Mouse (Mus musculus) forebrain, embryonic 15.5 days (tissue): ENCODE measurements around the gene Itih5. TPM values are rescaled to one million over a fixed set of nuclear protein-coding genes. Genes with fewer than 3 reads are reported as not detected.
A peak's percentile ranks its signal among the peaks of the same experiment; 100 is the strongest.

Experiments
- ATAC-seq: fragments of 200-750 bp; cut with Nextera tagmentation; replicated peaks from 2 replicates; pipeline ENCODE4 v1.8.0; 2017; ENCODE audit warnings: mild to moderate bottlenecking, moderate TSS enrichment, moderate library complexity
- H3K27ac ChIP-seq: fragments of 300-500 bp; sonication (generic); replicated peaks from 2 replicates; pipeline ENCODE4 v1.5.1; 2015; ENCODE audit warnings: mild to moderate bottlenecking, inconsistent platforms
- H3K27me3 ChIP-seq: fragments of 300-500 bp; sonication (generic); 2 replicates; pipeline ENCODE4 v1.6.1; 2015; ENCODE audit warnings: inconsistent platforms
- H3K36me3 ChIP-seq: fragments of 300-500 bp; sonication (generic); 2 replicates; pipeline ENCODE4 v1.6.1; 2015; ENCODE audit warnings: mild to moderate bottlenecking, inconsistent platforms
- H3K4me1 ChIP-seq: fragments of 300-500 bp; sonication (generic); 2 replicates; pipeline ENCODE4 v1.6.1; 2015; ENCODE audit warnings: inconsistent platforms
- H3K4me2 ChIP-seq: fragments of 300-500 bp; sonication (generic); replicated peaks from 2 replicates; pipeline ENCODE4 v1.6.1; 2015; ENCODE audit warnings: mild to moderate bottlenecking, inconsistent platforms
- H3K4me3 ChIP-seq: fragments of 300-500 bp; sonication (generic); 2 replicates; pipeline ENCODE4 v1.5.1; 2015; ENCODE audit warnings: mild to moderate bottlenecking, inconsistent platforms
- H3K9ac ChIP-seq: fragments of 300-500 bp; sonication (generic); replicated peaks from 2 replicates; pipeline ENCODE4 v1.6.1; 2015; ENCODE audit warnings: mild to moderate bottlenecking, inconsistent platforms
- H3K9me3 ChIP-seq: fragments of 300-500 bp; sonication (generic); 2 replicates; pipeline ENCODE4 v1.6.1; 2016; ENCODE audit warnings: inconsistent platforms
- WGBS: fragments of 180-500 bp; shearing (Covaris S2); methylation state at CpG from one replicate; pipeline ENCODE4 v1.1.7; 2015; ENCODE audit warnings: mixed read lengths; 5-methylcytosine and 5-hydroxymethylcytosine counted together
- polyA plus RNA-seq: library from polyadenylated mRNA; unstranded; fragments of >200 nt; fragmentation: Nextera tagmentation; extraction: Ambion mirVana; gene quantifications from 2 replicates; pipeline ENCODE4 v1.2.1, GENCODE M21; 2015

Itih5 gene
- polyA plus RNA-seq, 1 experiment from 2014 or later, result 3.3 TPM

DNA sequence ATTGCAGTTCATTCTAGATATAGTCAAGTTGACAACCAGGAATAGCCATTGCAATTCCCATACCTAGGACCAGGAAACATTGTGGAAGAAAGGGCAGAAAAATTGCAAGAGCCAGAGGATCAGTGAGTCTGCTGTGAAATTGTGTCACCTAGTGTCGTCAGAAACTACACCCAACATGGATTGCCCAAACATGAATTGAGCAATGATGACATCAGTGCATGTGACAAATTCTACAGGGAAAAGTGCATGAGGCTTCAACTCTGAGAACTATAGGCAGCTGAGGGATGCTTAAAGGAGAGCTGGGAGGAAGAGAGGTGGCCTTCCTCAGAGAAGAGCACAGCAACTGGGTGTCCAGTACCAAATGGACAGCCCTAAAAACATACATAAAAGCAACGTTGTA lies 16.1 kb upstream of the Itih5 start:
- no peak overlapping the region for H3K4me3 ChIP-seq
- H3K27ac ChIP-seq, result no peak overlapping the region
- H3K27me3 ChIP-seq, result no peaks in the 10 kb centered on the region
- H3K36me3 ChIP-seq, result no peaks in the 10 kb centered on the region
- no peak for ATAC-seq
- H3K4me2 ChIP-seq, result no peak overlapping the region
- H3K9me3 ChIP-seq, result no peaks in the 10 kb centered on the region
- H3K9ac ChIP-seq, result no peak overlapping the region
- no peaks in the 10 kb centered on the region for H3K4me1 ChIP-seq
- 88% methylated on average over 2 of the region's 2 CpGs for WGBS

DNA sequence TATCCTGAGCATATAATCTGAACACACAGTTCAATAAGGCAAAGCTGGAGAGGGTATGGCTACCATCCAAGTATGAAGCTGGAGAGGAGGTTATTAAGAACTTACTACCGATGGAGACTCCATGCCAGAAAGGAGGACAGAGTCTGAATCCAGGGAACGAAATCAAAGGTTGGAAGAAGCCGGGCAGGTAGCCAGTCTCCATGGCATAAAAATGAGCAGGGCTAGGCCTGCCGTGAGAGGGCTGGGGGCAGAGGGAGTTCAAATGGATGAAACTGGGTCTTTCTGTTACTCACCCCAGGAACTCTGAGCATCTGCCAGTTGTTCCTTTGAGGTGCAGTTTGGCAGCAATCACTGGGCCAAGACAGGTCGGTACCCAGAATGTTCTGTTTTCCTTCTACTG lies 12.9 kb upstream of the Itih5 start:
- 71% methylated on average over 5 of the region's 5 CpGs for WGBS
- Histone ChIP-seq H3K9me3 (no peaks in the 10 kb centered on the region), H3K27me3 (no peaks in the 10 kb centered on the region)

GRCm38 (mm10) chr2:10142472-10143454 lies 10.6 kb upstream of the Itih5 start:
- ATAC-seq, result peak; percentile 78
- Histone ChIP-seq H3K9me3 (no peaks in the 10 kb centered on the region), H3K27ac (no peak overlapping the region), H3K4me2 (no peak overlapping the region), H3K9ac (no peak overlapping the region), H3K36me3 (no peaks in the 10 kb centered on the region), H3K4me1 (no peaks in the 10 kb centered on the region), H3K4me3 (no peak overlapping the region), H3K27me3 (no peaks in the 10 kb centered on the region)
- WGBS, result 38% methylated on average over 8 of the region's 8 CpGs

More for the DNA sequence above, 12.9 kb upstream of the Itih5 start:
- Histone ChIP-seq H3K4me3 (no peak overlapping the region), H3K4me2 (no peak overlapping the region), H3K4me1 (no peaks in the 10 kb centered on the region), H3K27ac (no peak overlapping the region), H3K36me3 (no peaks in the 10 kb centered on the region), H3K9ac (no peak overlapping the region)
- no peak for ATAC-seq

- H3K27me3 ChIP-seq, result no peaks in the 10 kb centered on the region
- H3K36me3 ChIP-seq, result no peaks in the 10 kb centered on the region
- no peaks in the 10 kb centered on the region for H3K4me1 ChIP-seq
- 86% methylated on average over 6 of the region's 6 CpGs for WGBS
- H3K9me3 ChIP-seq, result no peaks in the 10 kb centered on the region
- ATAC-seq, result no peak
- H3K9ac ChIP-seq, result no peak overlapping the region
- no peak overlapping the region for H3K27ac ChIP-seq
- no peak overlapping the region for H3K4me2 ChIP-seq
- H3K4me3 ChIP-seq, result no peak overlapping the region
Observed at GRCm38 (mm10) chr2:10145514-10145913, 7.9 kb upstream of the Itih5 start.

DNA sequence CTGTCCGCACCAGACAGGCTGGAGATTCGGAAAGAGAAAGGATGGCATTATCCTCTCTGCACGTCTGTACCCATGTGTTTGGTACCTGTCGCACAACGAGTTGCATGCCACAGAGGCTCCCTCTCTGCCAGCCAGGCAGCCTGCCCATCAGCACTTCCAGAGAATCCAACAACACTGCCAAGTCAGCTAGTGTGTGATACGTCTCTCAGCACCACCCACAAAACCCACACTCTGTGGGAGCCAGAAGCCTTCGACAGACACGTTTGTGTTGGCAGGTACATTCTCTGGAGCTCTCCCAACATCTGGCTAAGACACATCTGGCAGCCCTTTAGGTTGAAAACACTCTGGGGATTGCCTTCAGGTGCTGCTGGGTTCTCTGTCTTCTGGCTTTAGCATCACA lies 6.2 kb upstream of the Itih5 start:
- H3K27me3 ChIP-seq, result no peaks in the 10 kb centered on the region
- no peaks in the 10 kb centered on the region for H3K36me3 ChIP-seq
- no peaks in the 10 kb centered on the region for H3K4me1 ChIP-seq
- no peak overlapping the region for H3K9ac ChIP-seq
- no peak overlapping the region for H3K27ac ChIP-seq
- ATAC-seq, result no peak
- WGBS, result 66% methylated on average over 8 of the region's 8 CpGs
- H3K4me2 ChIP-seq, result no peak overlapping the region
- H3K4me3 ChIP-seq, result no peak overlapping the region
- H3K9me3 ChIP-seq, result no peaks in the 10 kb centered on the region

DNA sequence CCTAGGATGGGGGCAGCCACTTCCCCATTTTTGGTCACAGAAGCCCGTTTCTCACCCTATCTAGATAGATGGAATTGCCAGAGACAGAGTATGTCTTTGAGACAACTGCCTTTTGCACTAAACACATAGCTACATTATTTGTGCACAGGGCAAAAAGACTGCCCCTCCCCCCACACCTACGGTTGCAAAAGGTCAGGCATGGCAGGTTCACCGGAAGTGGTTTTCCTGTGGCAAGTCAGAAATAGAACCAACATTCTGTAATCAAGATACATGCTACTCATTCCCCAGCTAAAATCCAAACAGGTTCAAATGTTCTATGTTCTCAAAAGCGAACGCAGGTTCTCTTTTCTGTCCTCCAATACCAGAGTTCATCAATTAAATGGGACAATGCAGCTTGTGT lies 781 bp upstream of the Itih5 start:
- WGBS, result 89% methylated on average over 5 of the region's 5 CpGs
- no peak overlapping the region for H3K27ac ChIP-seq
- H3K4me2 ChIP-seq, result no peak overlapping the region
- peaks cover 12% of the 10 kb centered on the region for H3K4me1 ChIP-seq
- no peak overlapping the region for H3K9ac ChIP-seq
- H3K9me3 ChIP-seq, result no peaks in the 10 kb centered on the region
- H3K36me3 ChIP-seq, result no peaks in the 10 kb centered on the region
- no peak overlapping the region for H3K4me3 ChIP-seq
- no peaks in the 10 kb centered on the region for H3K27me3 ChIP-seq
- ATAC-seq, result no peak

- no peaks in the 10 kb centered on the region for H3K36me3 ChIP-seq
- no peaks in the 10 kb centered on the region for H3K9me3 ChIP-seq
- H3K27ac ChIP-seq, result no peak overlapping the region
- H3K27me3 ChIP-seq, result no peaks in the 10 kb centered on the region
- WGBS, result 82% methylated on average over 10 of the region's 10 CpGs
- H3K4me2 ChIP-seq, result no peak overlapping the region
- H3K4me3 ChIP-seq, result no peak overlapping the region
- peaks cover 12% of the 10 kb centered on the region for H3K4me1 ChIP-seq
- no peak for ATAC-seq
- no peak overlapping the region for H3K9ac ChIP-seq
Observed at GRCm38 (mm10) chr2:10157184-10157583, 3.8 kb downstream of the Itih5 start.

GRCm38 (mm10) chr2:10162011-10162410 lies 8.6 kb downstream of the Itih5 start:
- Histone ChIP-seq H3K9me3 (no peaks in the 10 kb centered on the region), H3K27ac (no peak overlapping the region), H3K4me1 (no peaks in the 10 kb centered on the region), H3K9ac (no peak overlapping the region), H3K4me3 (no peak overlapping the region), H3K27me3 (no peaks in the 10 kb centered on the region), H3K36me3 (no peaks in the 10 kb centered on the region), H3K4me2 (no peak overlapping the region)
- 89% methylated on average over 4 of the region's 4 CpGs for WGBS
- ATAC-seq, result no peak

DNA sequence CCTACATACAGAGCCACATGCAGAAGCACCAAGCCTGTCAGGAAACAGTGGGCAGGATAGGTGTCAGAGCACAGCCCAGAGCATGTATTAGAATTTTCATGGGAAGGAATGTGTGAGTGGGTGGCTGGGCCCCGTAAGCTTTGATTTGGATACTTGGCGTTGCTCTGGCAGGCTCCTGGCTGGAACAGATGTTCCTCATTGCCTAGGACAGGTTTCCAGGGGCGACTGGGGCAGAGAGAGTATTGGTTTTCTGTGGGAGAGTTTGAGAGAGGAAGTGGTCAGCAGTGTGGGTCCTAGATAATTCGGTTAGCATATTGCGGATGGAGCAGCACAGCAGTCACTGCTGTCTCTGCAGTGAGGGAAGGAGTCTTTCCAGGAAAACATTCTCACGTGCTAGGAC lies 13.3 kb downstream of the Itih5 start:
- Histone ChIP-seq H3K27me3 (no peaks in the 10 kb centered on the region), H3K36me3 (no peaks in the 10 kb centered on the region), H3K27ac (no peak overlapping the region), H3K4me3 (no peak overlapping the region), H3K9me3 (no peaks in the 10 kb centered on the region), H3K4me1 (no peaks in the 10 kb centered on the region), H3K4me2 (no peak overlapping the region), H3K9ac (no peak overlapping the region)
- 72% methylated on average over 6 of the region's 6 CpGs for WGBS
- ATAC-seq, result no peak

DNA sequence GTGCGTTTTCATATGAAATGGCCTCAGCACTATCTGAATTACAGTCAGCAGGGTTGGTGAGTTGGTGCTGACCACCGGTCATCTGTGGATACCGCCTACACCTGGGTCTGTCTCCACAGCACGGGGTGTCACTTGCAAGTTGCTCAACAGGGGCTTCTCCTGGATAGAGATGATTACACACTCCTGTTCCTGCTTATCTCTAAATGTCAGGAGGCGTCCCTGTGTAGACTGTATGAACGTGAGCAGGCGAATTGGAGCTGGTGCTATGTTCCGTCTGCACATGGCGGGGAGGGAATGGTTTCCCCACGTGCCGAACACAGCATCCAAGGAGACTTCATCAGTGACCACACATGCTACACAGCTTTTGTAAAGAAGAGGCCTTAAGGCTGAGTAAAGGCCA lies 13.9 kb downstream of the Itih5 start:
- no peak overlapping the region for H3K27ac ChIP-seq
- no peaks in the 10 kb centered on the region for H3K36me3 ChIP-seq
- H3K4me3 ChIP-seq, result no peak overlapping the region
- 93% methylated on average over 11 of the region's 11 CpGs for WGBS
- H3K4me1 ChIP-seq, result no peaks in the 10 kb centered on the region
- H3K9me3 ChIP-seq, result no peaks in the 10 kb centered on the region
- ATAC-seq, result no peak
- no peaks in the 10 kb centered on the region for H3K27me3 ChIP-seq
- H3K4me2 ChIP-seq, result no peak overlapping the region
- no peak overlapping the region for H3K9ac ChIP-seq

GRCm38 (mm10) chr2:10168016-10168415 lies 14.6 kb downstream of the Itih5 start:
- Histone ChIP-seq H3K4me1 (no peaks in the 10 kb centered on the region), H3K4me3 (no peak overlapping the region), H3K27ac (no peak overlapping the region), H3K27me3 (no peaks in the 10 kb centered on the region), H3K4me2 (no peak overlapping the region), H3K9me3 (no peaks in the 10 kb centered on the region), H3K36me3 (no peaks in the 10 kb centered on the region), H3K9ac (no peak overlapping the region)
- whole genome bisulfite sequencing, result 63% methylated on average over 8 of the region's 8 CpGs
- no peak for ATAC-seq

DNA sequence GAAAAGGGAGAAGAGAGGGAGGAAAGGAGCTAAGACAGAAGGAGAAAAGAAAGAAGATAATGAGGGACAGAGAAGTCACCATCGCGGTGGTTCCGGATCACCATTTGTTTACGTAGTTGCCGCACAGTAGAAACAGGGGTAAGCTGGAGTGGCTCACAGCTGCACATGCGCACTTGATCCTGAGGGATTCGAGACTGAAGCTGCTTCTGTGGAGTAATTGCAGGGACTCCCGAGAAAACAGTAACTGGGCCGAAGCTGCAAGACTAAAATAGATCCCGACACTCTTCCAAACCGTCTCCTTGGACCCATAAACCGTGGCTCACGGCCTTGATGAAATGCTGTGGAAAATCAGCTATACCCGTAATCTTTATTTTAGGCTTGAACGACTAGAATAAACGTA lies 16.6 kb downstream of the Itih5 start:
- Histone ChIP-seq H3K9ac (no peak overlapping the region), H3K27me3 (no peaks in the 10 kb centered on the region), H3K27ac (no peak overlapping the region), H3K4me2 (no peak overlapping the region), H3K36me3 (no peaks in the 10 kb centered on the region), H3K4me3 (no peak overlapping the region), H3K4me1 (no peaks in the 10 kb centered on the region), H3K9me3 (no peaks in the 10 kb centered on the region)
- ATAC-seq, result no peak
- 95% methylated on average over 16 of the region's 16 CpGs for WGBS

DNA sequence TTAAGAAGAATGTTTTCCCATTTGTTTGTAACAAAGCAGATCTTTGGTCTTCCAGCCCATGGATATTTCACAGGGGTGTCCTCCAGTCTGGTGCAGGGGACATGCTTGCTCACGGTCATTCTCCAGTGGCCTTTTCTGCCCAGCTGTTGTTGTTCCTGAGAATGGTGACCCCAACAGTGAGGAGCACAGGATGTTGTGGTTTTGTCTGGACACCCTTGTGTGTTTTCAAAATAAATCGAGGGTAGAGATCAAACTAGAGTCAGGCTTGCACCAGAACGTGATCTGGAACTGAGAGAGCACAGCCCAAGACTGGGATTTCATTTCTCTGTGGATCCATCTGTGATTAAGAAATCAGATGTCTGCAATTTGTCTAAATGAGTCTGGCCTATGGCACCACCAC lies 40.2 kb downstream of the Itih5 start:
- WGBS, result 75% methylated on average over 3 of the region's 3 CpGs
- no peaks in the 10 kb centered on the region for H3K36me3 ChIP-seq
- H3K4me2 ChIP-seq, result no peak overlapping the region
- no peaks in the 10 kb centered on the region for H3K9me3 ChIP-seq
- no peak overlapping the region for H3K4me3 ChIP-seq
- ATAC-seq, result no peak
- H3K27ac ChIP-seq, result no peak overlapping the region
- H3K9ac ChIP-seq, result no peak overlapping the region
- no peaks in the 10 kb centered on the region for H3K27me3 ChIP-seq
- H3K4me1 ChIP-seq, result no peaks in the 10 kb centered on the region
